Mouse (Mus musculus) embryonic stem cell, embryonic (primary cell): ENCODE results near the gene Cacna2d3.

Experiments used
- CTCF ChIA-PET, 4 experiments: fragments of 300-600 bp in 2 of 4; fragments of 350-600 bp in 2 of 4; sonication (Branson Sonifier 250); formaldehyde crosslinking; loops; one replicate each; lab custom pipeline; 2022; ENCODE audit warnings: inconsistent platforms in 2 of 4; lab: Charles Lee
- POLR2A ChIA-PET, 4 experiments: fragments of 300-600 bp in 2 of 4; fragments of 350-600 bp in 2 of 4; sonication (Branson Sonifier 250); formaldehyde crosslinking; loops; one replicate each; lab custom pipeline; 2022; ENCODE audit warnings: antibody characterized with exemption in 4 of 4, inconsistent platforms in 1 of 4; lab: Charles Lee

The Cacna2d3 gene

DNA sequence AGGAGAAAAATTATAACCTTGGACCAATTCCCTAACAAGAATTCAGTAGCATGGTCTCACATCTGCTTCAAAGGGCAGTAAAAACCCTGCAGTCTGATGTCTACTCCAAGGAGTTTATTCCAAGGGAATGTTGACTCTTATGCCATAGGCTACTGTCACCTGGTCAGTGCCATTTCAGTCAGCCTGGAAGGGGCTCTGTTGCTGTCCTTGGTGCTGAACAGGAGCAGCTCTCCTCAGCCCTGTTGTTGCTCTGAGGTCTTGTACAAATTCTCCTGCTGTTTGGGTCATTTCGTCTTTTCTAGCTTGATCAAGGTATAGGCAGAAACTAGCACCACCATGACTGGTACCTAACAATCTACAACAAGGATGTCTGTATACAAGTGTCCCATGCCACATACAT, 64.7 kb downstream of the Cacna2d3 start:
- CTCF ChIA-PET: interaction anchor here in 1 of 4 experiments (0.6 kb wide), 1 partner anchor 151 kb away, joined by 3 read pairs; no protein-coding TSS in a partner anchor
- POLR2A ChIA-PET: no interaction called here

- POLR2A ChIA-PET: no interaction called here
- CTCF ChIA-PET: no interaction called here
Observed at GRCm38 (mm10) chr14:29650591-29650990, 71.1 kb downstream of the Cacna2d3 start.

DNA sequence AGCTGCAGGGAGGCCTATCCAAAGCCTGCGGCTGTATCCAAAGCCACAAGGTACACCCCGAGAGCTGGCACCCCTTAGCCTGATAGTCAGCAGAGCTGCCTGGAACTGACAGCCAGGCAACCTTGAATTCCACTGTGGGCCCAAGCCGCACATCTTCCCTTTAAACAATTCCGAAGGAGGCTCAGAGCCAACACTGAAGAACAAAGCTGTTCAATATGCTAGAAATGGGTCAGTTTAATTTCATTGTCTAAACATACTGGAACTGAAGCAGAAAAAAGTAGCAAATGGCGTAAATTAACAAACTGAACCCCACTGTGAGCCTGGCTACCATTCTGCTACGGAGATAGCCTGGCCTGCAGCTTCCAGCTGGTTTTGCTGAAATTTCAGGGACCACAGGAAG, 72.9 kb downstream of the Cacna2d3 start:
- ChIA-PET POLR2A (no interaction called here), CTCF (no interaction called here)

- ChIA-PET CTCF (no interaction called here), POLR2A (no interaction called here)
Observed at GRCm38 (mm10) chr14:29645421-29645820, 76.2 kb downstream of the Cacna2d3 start.

DNA sequence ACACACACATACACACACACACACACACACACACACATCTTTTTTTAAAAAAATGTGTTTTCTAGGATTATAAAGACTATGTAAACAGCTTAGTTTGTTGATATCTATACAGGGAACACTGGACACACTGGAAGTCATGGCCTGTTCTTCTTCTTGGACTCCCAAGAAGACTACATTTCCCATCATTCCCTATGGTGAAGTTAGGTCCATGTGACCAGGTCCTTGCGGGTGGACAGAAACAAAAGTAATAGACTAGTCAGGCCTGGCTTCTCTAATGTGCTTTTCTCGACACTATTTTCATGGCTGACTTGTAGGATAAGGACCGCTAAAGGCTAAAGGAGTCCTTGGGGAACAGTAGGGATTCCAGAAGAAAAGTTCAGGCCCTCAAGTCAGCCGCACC, 78.4 kb downstream of the Cacna2d3 start:
- POLR2A ChIA-PET: no interaction called here
- CTCF ChIA-PET: no interaction called here

DNA sequence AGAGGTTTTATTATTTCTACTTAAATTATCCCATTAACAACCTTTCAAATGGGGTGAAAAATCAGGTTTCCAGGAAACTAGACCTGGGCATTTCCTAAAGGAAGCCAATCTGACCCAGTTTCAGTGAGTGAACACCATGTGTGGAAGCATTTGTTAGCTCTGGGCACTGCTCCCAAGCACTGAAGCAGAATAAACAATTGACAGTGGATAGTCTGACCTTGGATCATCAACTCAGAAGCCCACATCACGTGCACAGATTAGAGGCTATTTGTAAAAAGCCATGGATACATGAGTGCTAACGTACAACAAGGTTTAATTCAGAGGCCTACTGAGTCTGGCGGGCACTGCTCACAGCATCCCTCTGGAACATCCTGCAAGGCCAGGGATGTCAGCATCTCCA, 82.4 kb downstream of the Cacna2d3 start:
- CTCF ChIA-PET: no interaction called here
- POLR2A ChIA-PET: no interaction called here

- ChIA-PET POLR2A (no interaction called here), CTCF (no interaction called here)
Observed at GRCm38 (mm10) chr14:29628213-29628612, 93.5 kb downstream of the Cacna2d3 start.

DNA sequence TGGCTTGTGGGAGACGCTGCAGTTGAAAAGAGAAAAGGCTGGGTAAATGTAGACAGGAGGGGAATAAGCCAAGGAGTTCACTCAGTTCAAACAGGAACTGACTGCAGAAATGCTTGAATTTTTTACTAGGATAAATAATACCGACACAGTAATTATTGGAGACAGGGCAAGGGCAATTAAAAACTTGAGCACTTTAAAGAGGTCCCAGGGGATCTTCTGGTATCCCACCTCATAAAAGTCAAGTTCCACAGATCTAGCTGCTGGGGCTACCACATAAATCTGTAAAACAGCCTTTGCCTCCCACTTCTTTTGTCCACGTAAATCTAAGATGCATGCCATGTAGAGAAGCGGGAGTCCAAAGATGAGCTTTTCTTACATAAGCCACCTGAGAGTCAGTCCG, 109.2 kb downstream of the Cacna2d3 start:
- POLR2A ChIA-PET: interaction anchor here in 1 of 4 experiments (0.6 kb wide), 1 partner anchor 12 kb away, joined by 3 read pairs; no protein-coding TSS in a partner anchor
- CTCF ChIA-PET: no interaction called here

DNA sequence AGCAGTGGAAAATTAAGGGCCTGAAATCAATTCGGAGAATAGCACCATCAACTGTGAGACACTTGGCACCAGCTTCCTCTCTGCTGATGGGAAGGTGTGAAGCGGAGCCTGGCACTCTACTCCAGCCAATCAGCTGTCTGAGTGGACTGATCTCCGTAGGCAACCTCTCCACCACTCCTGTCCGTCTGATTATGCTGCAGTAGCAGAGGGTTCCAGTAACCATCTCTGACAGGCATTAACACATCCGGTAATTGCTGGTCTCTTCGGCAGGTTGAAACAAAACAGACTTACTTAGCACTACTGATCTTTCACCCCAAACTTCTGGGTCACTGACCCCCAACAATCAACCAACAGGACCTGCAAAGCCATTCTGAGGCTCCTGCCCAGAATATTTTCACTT, 112.9 kb downstream of the Cacna2d3 start:
- ChIA-PET POLR2A (no interaction called here), CTCF (no interaction called here)

- ChIA-PET POLR2A (interaction anchor here in 1 of 4 experiments (0.9 kb wide), 1 partner anchor 35 kb away, joined by 3 read pairs; no protein-coding TSS in a partner anchor), CTCF (interaction anchor here in 1 of 4 experiments (0.6 kb wide), 1 partner anchor 54 kb away, joined by 3 read pairs; no protein-coding TSS in a partner anchor)
Observed at GRCm38 (mm10) chr14:29599428-29599827, 122.2 kb downstream of the Cacna2d3 start.

DNA sequence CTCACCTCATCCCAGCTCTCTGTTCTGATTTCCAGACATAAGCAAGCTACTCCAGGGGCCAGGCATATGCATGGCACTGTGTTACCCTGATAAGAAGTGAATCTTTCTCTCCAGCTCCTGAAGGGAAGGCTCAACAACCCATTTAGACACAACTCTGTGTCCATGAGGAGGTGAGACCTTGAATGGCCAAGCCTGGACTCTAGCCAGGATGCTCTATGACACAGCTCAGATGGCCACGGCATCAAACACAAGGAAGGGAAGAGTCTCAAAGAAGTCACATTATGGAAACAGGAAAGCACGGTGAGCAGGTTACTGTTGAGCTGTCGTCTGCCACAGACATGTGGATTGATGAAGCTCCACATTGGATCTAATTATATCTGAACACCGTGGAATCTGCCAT, 128.8 kb downstream of the Cacna2d3 start:
- ChIA-PET POLR2A (no interaction called here), CTCF (no interaction called here)

GRCm38 (mm10) chr14:29589628-29590027, 132.0 kb downstream of the Cacna2d3 start:
- ChIA-PET CTCF (interaction anchor here in 1 of 4 experiments (0.6 kb wide), 1 partner anchor 1641 kb away, joined by 4 read pairs; no protein-coding TSS in a partner anchor), POLR2A (no interaction called here)

- CTCF ChIA-PET: no interaction called here
Observed at GRCm38 (mm10) chr14:29581961-29582360, 139.7 kb downstream of the Cacna2d3 start.

DNA sequence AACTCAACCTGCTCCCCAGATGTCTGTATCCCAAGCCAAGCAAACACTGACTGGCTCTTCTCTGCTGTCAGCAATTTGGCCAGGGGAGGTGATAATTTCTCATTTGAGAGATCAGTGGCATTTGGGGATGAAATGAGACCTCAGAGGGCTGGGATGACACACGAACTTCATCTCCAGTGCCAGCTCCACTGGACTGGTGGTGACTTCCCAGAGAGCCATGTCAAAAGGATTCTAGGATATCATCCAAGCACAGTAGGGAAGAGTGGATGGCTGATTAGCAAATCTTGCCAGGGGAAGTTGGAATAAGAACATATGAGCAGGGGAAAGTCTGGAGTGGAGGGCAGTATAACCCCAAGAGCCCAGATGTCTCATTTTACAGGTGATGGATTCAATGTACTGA, 143.9 kb downstream of the Cacna2d3 start:
- CTCF ChIA-PET: no interaction called here

More at GRCm38 (mm10) chr14:29581961-29582360, 139.7 kb downstream of the Cacna2d3 start:
- POLR2A ChIA-PET: no interaction called here

DNA sequence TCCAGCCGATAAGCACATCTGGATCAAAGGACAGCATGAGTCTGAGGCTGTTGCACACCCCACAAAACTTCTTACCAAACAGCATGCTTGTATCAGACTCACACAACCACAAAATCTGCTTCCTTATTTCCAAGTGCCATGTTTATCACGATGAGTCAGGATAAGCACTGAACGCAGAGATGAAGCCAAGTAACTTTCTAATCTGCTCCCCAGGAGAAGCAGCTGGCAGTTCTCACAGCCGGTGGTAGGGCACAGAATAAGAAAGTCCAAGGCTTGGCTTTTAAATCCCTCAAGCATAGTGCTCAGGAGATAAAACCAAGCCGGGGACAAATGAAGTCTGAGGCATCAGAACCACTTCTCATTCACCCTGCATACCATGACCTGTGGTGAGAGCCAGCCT, 146.1 kb downstream of the Cacna2d3 start:
- POLR2A ChIA-PET: no interaction called here
- CTCF ChIA-PET: no interaction called here

More for the DNA sequence above, 143.9 kb downstream of the Cacna2d3 start:
- POLR2A ChIA-PET: no interaction called here

DNA sequence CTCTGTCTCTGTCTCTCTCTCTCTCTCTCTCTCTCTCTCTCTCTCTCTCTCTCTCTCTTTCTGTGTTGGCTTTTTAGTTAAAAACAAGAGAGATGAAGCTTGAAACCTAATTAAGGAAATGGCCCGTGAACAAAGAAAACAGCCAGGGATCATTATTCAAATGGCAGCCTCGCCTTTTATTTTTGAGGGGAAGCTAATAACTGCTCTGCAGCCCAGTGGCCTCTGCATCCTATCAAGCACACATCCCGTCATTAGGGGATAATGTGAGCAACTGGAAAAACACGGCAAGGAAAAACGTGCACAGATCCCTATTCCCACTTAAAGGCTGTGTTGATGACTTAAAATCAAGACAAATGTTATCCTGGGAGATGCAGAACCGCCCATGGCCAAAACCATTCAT, 159.0 kb downstream of the Cacna2d3 start:
- CTCF ChIA-PET: interaction anchor here in 1 of 4 experiments (0.6 kb wide), 1 partner anchor 129 kb away, joined by 3 read pairs; no protein-coding TSS in a partner anchor
- POLR2A ChIA-PET: interaction anchor here in 1 of 4 experiments (0.7 kb wide), 1 partner anchor 1055 kb away, joined by 4 read pairs; no protein-coding TSS in a partner anchor

DNA sequence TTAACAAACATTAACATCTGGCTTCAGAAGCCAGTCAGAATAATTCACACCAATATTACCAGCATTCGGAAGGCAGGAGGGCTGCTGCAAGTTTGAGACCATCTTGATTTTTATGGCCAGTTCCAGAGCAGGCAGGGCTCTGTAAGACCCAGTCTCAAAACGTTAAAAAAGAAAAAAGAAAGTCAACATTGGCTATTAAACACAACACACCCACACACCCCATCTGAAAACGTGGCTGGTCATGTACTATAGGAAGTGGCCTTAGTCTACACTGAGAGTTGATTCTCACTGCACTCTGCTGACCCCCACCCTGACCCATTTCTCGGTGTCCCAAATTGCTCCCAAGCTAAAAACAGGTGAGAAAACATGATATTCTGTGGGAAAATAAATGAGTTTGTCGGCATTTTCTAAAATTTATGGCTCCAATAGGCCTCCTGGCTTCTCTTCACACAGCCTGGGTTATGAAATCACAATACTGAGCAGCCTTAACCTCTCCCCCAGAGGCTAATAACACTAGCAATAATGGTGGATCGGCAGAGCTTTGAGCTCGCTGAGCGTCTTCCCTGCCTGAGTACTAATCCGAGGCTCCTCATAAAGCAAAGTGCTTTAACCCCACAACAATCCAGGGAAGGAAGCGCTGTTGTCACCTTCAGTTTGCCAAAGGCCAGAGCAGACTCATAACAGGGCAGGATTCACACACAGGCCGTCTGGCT, 160.4 kb downstream of the Cacna2d3 start:
- ChIA-PET POLR2A (no interaction called here), CTCF (no interaction called here)

GRCm38 (mm10) chr14:29558440-29558839, 163.2 kb downstream of the Cacna2d3 start:
- POLR2A ChIA-PET: interaction anchor here in 2 of 4 experiments (0.7 to 0.8 kb wide), 2 partner anchors 351 to 371 kb away, joined by 3 to 6 read pairs; no protein-coding TSS in a partner anchor

GRCm38 (mm10) chr14:29556152-29556551, 165.5 kb downstream of the Cacna2d3 start:
- CTCF ChIA-PET: no interaction called here
- POLR2A ChIA-PET: no interaction called here

More at GRCm38 (mm10) chr14:29558440-29558839, 163.2 kb downstream of the Cacna2d3 start:
- CTCF ChIA-PET: no interaction called here

- ChIA-PET POLR2A (interaction anchor here in 1 of 4 experiments (0.6 kb wide), 1 partner anchor 196 kb away, joined by 4 read pairs; no protein-coding TSS in a partner anchor), CTCF (interaction anchor here in 1 of 4 experiments (0.7 kb wide), 1 partner anchor 179 kb away, joined by 3 read pairs; no protein-coding TSS in a partner anchor)
Observed at GRCm38 (mm10) chr14:29552471-29552870, 169.2 kb downstream of the Cacna2d3 start.
